Mouse (Mus musculus) CH12F3 (cell line): ENCODE results near the gene Mucl2.
"Not testable (repeated sequence)": the region's sequence is repeated elsewhere in the genome, so short reads cannot be mapped to it uniquely, and the experiment has no call there.

Source experiments
- in situ Hi-C: fragments of 300-500 bp; cut with MboI; formaldehyde crosslinking; loops from 2 replicates; pipeline ENCODE4 v1.14.3; 2020; ENCODE audit warnings: low sequenced_read_pairs

The Mucl2 gene

DNA sequence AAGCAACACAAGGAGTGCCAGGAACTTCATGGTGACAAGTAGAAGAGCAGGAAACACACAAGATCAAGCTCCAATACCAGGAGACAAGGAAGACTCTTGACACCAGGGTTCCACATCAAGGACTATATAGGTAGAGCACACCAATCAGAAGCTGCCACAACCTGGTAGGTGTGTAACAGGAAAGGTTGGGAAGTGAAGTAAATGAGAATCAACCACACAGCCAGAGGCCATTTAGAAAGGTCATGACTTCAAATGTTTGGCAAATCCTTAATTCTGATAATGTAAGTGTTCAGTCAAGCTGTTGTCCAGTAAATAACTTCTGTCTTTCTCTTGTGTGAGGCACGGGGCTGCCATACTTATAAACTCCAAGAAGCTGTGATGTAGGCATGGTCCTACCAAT lies at the start of gene Mucl2:
Mucl2 (minus strand) TSS at position 101 of the 400 bp plus-strand sequence.
- in situ Hi-C loops = no loop called here

DNA sequence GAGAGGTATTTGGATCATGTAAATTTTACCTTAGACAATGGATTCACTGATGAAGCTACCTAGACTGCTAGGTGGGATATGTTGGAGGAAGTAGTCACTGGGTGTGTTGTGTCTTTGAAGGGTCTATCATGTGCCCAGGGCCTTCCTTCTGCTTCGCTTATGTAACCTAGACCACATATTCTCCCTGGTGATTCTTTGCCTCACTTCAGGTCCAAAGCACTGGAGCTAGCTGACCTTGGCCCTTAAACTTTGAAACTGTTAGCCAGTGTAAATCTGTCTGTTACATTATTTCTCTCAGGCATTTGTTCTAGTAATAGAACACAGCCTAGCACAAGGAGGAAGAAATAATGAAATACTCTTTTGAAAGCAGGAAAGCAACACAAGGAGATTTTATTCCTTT lies 13.9 kb upstream of the Mucl2 start:
- in situ Hi-C loops = not testable (repeated sequence)
